Mouse (Mus musculus) hindbrain, postnatal 0 days (tissue): Measurements from ENCODE around the gene Lgr6. TPM values are rescaled to one million over a fixed set of nuclear protein-coding genes. Genes with fewer than 3 reads are reported as not detected.

Source experiments
- ATAC-seq: fragments of 200-750 bp; cut with Nextera tagmentation; 2 replicates; pipeline ENCODE4 v1.8.0; 2017; ENCODE audit warnings: mild to moderate bottlenecking, moderate TSS enrichment, moderate library complexity
- DNase-seq: peaks from one replicate; pipeline ENCODE4 v3.0.0-alpha.2; 2015; ENCODE audit warnings: low spot score
- H3K27ac ChIP-seq: fragments of 300-500 bp; sonication (generic); 2 replicates; pipeline ENCODE4 v1.5.1; 2014; ENCODE audit warnings: mild to moderate bottlenecking
- H3K27me3 ChIP-seq: fragments of 300-500 bp; sonication (generic); 2 replicates; pipeline ENCODE4 v1.6.1; 2014; ENCODE audit warnings: low read length, mixed read lengths; ENCODE audit not compliant: insufficient read depth
- H3K36me3 ChIP-seq: fragments of 300-500 bp; sonication (generic); 2 replicates; pipeline ENCODE4 v1.6.1; 2014; ENCODE audit warnings: low read length, mixed read lengths; ENCODE audit not compliant: insufficient read depth
- H3K4me1 ChIP-seq: fragments of 300-500 bp; sonication (generic); 2 replicates; pipeline ENCODE4 v1.6.1; 2014; ENCODE audit warnings: antibody characterized with exemption, low read length, mixed read lengths; ENCODE audit not compliant: insufficient read depth
- H3K4me2 ChIP-seq: fragments of 300-500 bp; sonication (generic); 2 replicates; pipeline ENCODE4 v1.6.1; 2014; ENCODE audit warnings: low read depth, mild to moderate bottlenecking, low read length, moderate library complexity, mixed read lengths
- H3K4me3 ChIP-seq: fragments of 300-500 bp; sonication (generic); 2 replicates; pipeline ENCODE4 v1.5.1; 2014; ENCODE audit warnings: low read length
- H3K9ac ChIP-seq: fragments of 300-500 bp; sonication (generic); replicated peaks from 2 replicates; pipeline ENCODE4 v1.6.1; 2014; ENCODE audit warnings: mild to moderate bottlenecking, low read length, moderate library complexity, mixed read lengths
- H3K9me3 ChIP-seq: fragments of 300-500 bp; sonication (generic); 2 replicates; pipeline ENCODE4 v1.6.1; 2016; ENCODE audit warnings: low read length, mixed read lengths
- CTCF ChIP-seq: IDR thresholded peaks from 2 replicates; pipeline ENCODE4 v1.5.1; 2016; ENCODE audit warnings: antibody characterized with exemption, control low read depth, low read depth
- WGBS: fragments of 180-500 bp; shearing (Covaris S2); extraction: QIAGEN DNeasy Blood & Tissue Kit; methylation state at CpG from one replicate; pipeline ENCODE4 v1.1.7; 2014; 5-methylcytosine and 5-hydroxymethylcytosine counted together
- polyA plus RNA-seq: library from polyadenylated mRNA; unstranded; fragments of >200 nt; fragmentation: Nextera tagmentation; extraction: Ambion mirVana; gene quantifications from 2 replicates; pipeline ENCODE4 v1.2.1, GENCODE M21; 2015
- total RNA-seq: library from RNA; depleted of rRNA; stranded (reverse); fragments of >200 nt; gene quantifications from 2 replicates; pipeline ENCODE4 v1.2.3, GENCODE M21; 2014

The Lgr6 gene
- total and polyA plus RNA-seq, 2 experiments from 2014 or later: 3.1 to 5.0 TPM

DNA sequence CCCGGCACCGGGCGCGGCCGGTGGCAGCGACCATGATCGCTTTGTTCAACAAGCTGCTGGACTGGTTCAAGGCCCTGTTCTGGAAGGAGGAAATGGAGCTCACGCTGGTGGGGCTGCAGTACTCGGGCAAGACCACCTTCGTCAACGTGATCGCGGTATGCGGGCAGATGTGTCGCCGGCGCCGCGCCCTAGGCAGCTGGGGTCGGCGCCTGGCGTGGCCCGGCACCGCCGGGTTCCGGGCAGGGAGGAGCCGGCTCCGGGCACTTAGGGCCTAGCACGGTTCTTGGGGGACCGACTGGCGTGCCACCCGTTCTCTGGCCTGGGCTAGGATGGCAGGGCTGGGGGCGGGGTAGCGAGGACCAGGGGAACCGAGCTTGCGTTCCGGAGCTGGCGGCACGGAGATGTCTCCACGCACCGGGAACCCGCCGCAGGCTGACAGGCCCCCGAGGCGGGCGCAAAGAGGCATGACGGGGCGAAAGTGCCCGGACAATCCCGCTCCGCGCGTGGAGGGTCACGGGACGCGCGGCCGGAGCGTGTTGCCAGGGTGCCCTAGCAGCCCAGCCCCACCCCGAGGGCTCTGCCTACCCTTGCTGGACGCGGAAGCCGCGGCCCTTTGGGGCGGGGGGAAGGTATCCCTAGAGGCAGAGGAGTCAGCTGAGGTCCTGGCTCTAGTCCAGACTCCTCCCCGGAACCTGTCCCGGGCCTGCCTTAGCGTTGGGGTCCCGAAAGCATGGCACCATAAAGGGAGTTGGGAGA, 42.0 kb upstream of the Lgr6 start:
- H3K27me3 ChIP-seq: no peaks in the 10 kb centered on the region
- no peaks in the 10 kb centered on the region for H3K9me3 ChIP-seq
- ATAC-seq: peak; percentile 79
- under 1% methylated on average over 62 of the region's 69 CpGs for WGBS
- peak overlapping the region; percentile 99 for H3K4me3 ChIP-seq
- H3K9ac ChIP-seq: peak overlapping the region; percentile 100
- H3K27ac ChIP-seq: peak overlapping the region; percentile 98
- TF ChIP-seq CTCF: no peak
- peaks cover 4% of the 10 kb centered on the region; the same call in 1 of the 2 replicates for H3K36me3 ChIP-seq
- H3K4me1 ChIP-seq: peaks cover 18% of the 10 kb centered on the region; the same call in 1 of the 2 replicates
- DNase-seq: peak; percentile 87
- peak overlapping the region; percentile 87 for H3K4me2 ChIP-seq

DNA sequence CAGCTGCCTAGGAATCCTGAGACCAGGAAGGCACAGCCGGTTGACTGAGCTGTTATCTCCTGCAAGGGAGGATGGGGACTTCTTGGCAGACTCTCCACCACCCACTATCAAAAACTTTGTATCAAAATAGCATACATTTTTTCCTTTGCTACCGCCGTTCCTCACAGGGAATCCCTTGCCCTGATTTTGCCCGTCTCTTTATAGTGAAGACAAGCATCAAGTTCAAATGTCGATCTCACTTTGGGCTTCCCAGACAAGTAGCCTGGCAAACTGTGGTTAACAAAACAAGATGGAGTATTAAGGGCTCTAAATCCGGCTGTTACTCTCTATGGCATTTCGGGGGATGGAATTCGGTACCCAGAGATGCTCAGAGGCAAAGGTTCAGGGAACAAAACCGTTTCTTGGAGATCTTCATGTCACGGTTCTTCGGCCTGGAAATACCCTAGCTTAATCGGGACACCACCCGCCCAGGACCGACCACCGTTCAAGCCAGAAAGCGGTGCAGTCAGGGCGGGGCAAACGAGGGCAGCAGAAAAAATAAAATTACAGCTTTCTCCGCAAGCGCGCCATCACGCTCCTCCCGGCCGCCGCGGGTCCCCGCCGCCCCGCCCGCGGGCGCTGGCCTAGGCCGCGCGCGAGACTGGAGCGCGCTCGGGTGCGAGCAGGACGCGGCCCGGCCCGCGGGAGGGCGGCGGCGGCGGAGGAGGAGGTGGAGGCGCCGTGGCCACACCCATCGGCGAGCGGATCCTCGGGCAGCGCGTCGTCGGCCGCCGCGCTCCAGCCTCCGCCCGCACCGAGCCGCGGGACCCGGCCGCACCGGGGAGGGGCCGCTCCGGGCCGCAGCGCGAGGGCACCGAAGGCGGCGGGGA, 41.2 kb upstream of the Lgr6 start, which contains the start of gene Arl8a:
Gene Arl8a (plus strand): TSS at position 748 of the 869 bp plus-strand sequence.
- peak; percentile 95 for DNase-seq
- Histone ChIP-seq H3K27me3 (no peaks in the 10 kb centered on the region), H3K4me1 (peaks cover 18% of the 10 kb centered on the region; the same call in 1 of the 2 replicates), H3K36me3 (peaks cover 3% of the 10 kb centered on the region; the same call in 1 of the 2 replicates), H3K27ac (peak within 1 kb of the TSS; percentile 98), H3K4me3 (peak within 1 kb of the TSS; percentile 99), H3K9me3 (no peaks in the 10 kb centered on the region), H3K4me2 (peak within 1 kb of the TSS; percentile 87), H3K9ac (peak within 1 kb of the TSS; percentile 100)
- ATAC-seq: peak; percentile 82
- TF ChIP-seq CTCF: no peak
- WGBS: under 1% methylated on average over 59 of the region's 78 CpGs

DNA sequence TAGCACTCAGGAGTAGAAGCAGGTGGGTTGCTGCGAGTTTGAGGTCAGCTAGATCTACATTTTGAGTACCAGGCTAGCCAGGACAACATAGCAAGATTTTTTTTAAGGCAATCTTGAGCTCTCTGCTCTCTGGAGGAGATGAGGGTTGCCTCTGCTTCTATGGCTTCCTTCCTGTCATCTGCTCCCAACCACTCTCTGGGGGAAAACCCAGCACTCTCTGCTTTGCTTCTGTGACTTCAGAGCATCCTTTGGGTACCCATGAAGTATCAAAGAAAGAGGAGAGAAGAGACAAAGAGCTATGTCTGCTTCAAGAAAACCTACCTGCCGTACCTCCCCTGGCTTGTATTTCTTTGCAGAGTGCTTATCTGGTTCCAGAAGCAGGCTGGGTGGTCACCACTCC, 38.9 kb upstream of the Lgr6 start:
- no peaks in the 10 kb centered on the region for H3K36me3 ChIP-seq
- no peak overlapping the region for H3K9ac ChIP-seq
- 90% methylated on average over 2 of the region's 2 CpGs for WGBS
- DNase-seq: no peak
- H3K27ac ChIP-seq: no peak overlapping the region
- H3K4me2 ChIP-seq: no peak overlapping the region
- H3K4me1 ChIP-seq: peaks cover 5% of the 10 kb centered on the region; the same call in 1 of the 2 replicates
- no peak overlapping the region for H3K4me3 ChIP-seq
- ATAC-seq: no peak
- no peaks in the 10 kb centered on the region for H3K9me3 ChIP-seq
- TF ChIP-seq CTCF: no peak
- H3K27me3 ChIP-seq: no peaks in the 10 kb centered on the region

DNA sequence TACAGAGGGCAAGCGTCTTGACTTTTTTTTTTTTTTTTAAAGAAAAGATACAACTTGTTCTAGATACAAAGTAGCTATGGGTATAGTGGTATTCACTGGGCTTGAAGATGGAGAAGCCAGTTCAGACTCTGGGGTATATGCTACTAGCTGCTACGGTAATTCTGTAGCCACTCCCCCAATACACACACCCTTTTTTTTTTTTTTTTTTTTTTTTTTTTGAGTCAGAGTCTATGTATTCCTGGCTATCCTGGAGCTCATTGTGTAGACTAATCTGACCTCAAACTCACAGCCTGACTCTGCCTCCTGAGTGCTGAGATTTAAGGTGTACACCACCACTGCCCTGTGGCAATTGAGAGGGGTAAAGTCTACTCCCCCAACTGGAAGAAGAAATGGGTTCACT, 37.4 kb upstream of the Lgr6 start:
- no peaks in the 10 kb centered on the region for H3K27me3 ChIP-seq
- H3K4me2 ChIP-seq: no peak overlapping the region
- no peak for ATAC-seq
- H3K27ac ChIP-seq: no peak overlapping the region
- no peak for DNase-seq
- H3K36me3 ChIP-seq: no peaks in the 10 kb centered on the region
- H3K4me3 ChIP-seq: no peak overlapping the region
- 89% methylated on average over 2 of the region's 2 CpGs for WGBS
- no peaks in the 10 kb centered on the region for H3K4me1 ChIP-seq
- H3K9ac ChIP-seq: no peak overlapping the region
- TF ChIP-seq CTCF: no peak
- no peaks in the 10 kb centered on the region for H3K9me3 ChIP-seq

DNA sequence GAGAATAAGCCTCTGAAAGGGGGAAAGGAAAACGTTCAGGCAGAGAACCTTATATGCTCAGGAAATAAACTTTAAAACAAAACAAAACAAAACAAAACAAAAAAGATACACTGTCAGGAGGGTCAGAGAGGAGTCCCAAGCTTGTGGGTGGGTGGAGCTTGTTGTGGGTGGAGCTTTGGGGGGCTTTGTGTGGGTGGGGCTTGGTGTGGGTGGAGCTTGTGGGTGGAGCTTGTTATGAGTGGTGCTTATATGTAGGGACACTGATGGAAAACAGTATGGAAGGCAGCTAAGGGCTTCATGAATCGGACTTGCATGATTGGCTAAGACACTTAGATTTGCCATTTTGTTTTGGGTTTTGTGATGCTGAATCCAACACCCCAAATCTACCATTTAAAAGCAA, 34.8 kb upstream of the Lgr6 start:
- Histone ChIP-seq H3K4me2 (no peak overlapping the region), H3K9ac (no peak overlapping the region), H3K27me3 (no peaks in the 10 kb centered on the region), H3K36me3 (no peaks in the 10 kb centered on the region), H3K4me1 (no peaks in the 10 kb centered on the region), H3K27ac (no peak overlapping the region), H3K4me3 (no peak overlapping the region), H3K9me3 (no peaks in the 10 kb centered on the region)
- no peak for ATAC-seq
- TF ChIP-seq CTCF: no peak
- 76% methylated on average over 2 of the region's 2 CpGs for WGBS
- no peak for DNase-seq

DNA sequence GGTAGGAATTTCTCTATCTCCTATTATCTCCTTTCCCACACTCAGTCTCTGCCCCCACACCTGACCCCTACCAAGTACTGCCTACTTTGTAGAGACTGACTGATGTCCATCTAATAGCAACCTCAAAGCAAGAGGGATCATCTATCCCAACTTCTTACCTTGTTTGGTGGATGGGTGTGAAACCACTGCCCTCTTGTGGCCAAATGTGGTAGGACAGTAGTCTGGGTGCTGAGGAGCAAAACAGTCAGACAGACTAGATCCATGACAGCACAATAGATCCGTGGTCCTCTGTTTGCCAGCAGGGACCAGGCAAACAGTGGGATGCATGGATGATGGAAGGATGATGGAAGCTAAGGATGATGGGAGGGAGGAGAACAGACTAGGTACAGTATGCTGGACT, 31.4 kb upstream of the Lgr6 start:
- no peaks in the 10 kb centered on the region for H3K4me1 ChIP-seq
- WGBS: 2% methylated on average over 1 of the region's 1 CpGs
- ATAC-seq (peak; percentile 68), DNase-seq (peak; percentile 82)
- no peak overlapping the region for H3K9ac ChIP-seq
- no peaks in the 10 kb centered on the region for H3K27me3 ChIP-seq
- TF ChIP-seq CTCF: peak; percentile 100
- H3K4me3 ChIP-seq: no peak overlapping the region
- H3K4me2 ChIP-seq: no peak overlapping the region
- H3K9me3 ChIP-seq: no peaks in the 10 kb centered on the region
- H3K27ac ChIP-seq: no peak overlapping the region
- H3K36me3 ChIP-seq: no peaks in the 10 kb centered on the region
